Mouse (Mus musculus): ENCODE measurements around the gene Tspyl1. TPM values are rescaled to one million over a fixed set of nuclear protein-coding genes. Genes with fewer than 3 reads are reported as not detected.
A peak's percentile ranks its signal among the peaks of the same experiment; 100 is the strongest.

Gene Tspyl1
- polyA plus RNA-seq, 1 experiment from 2014 or later = 72.9 TPM

DNA sequence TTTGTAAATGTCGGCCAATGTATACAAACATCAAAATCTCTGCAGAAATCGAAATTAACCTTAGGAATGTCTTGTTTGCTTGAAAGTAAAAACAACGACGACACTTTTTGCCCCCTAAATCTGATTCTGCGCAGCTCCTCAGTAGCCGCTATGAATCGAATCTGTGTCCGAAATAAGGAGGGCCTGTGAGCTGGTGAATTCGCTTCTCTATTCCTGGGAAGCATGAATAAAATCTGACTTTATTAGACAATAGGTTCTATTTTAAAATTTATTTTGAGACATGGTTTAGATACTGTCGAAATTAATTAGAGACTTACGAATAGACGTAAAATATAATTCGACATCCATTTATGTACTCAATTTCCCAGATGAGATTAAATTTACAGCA, 14.9 kb downstream of the Tspyl1 start:
- Histone ChIP-seq H3K27me3 (ENCODE audit: control insufficient read depth, insufficient read depth, low read length) (no peaks in the 10 kb centered on the region), H3K9me3 (ENCODE audit: control insufficient read depth, low read length) (no peaks in the 10 kb centered on the region), H3K4me3 (ENCODE audit: low read depth, low read length) (peak overlapping the region; percentile 58), H3K4me1 (ENCODE audit: control insufficient read depth, insufficient read depth, low read length) (peaks cover 16% of the 10 kb centered on the region), H3K27ac (ENCODE audit: low read depth, low read length) (no peak overlapping the region), H3K4me2 (ENCODE audit: low read depth) (peak overlapping the region; percentile 63), H3K36me3 (ENCODE audit: control insufficient read depth, insufficient read depth, low read length) (no peaks in the 10 kb centered on the region), H3K9ac (ENCODE audit: low read length) (0 out of 2 replicates have a peak overlapping the region, but pooled peaks have one; percentile 26)
- ATAC-seq (ENCODE audit: insufficient read depth, low FRiP score, low TSS enrichment) (0 out of 2 replicates have a peak, but pooled peaks have one; percentile 8), DNase-seq (ENCODE audit: low spot score) (no peak)
- 4% methylated on average over 13 of the region's 13 CpGs for WGBS

DNA sequence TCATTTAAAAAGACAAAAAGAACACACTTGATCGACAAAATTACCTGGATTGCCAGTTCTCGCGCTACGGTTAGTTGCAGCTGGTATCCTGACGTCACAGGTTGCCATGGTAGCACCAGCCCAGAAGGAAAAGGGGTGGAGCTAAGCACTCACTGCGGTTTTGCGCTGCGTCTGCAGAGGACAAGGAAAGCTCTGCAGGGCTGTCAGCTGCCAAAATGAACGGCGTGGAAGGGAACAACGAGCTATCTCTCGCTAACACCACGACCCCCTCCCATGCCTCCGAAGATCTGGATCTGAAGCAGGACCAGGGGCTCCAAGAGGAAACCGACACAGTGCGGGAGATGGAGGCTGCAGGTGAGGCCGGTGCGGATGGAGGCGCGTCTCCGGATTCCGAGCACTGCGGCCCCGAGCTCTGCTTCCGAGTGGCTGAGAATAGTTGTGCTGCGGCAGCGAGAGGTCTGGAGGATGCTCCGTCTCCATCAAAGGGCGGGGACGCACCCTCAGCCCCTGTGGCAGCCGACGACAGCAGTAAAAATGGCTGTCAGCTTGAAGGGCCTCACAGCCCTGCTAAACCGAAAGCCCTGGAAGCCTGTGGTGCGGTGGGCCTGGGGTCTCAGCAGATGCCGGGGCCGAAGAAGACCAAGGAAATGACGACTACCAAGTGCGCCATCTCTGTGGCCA, 15.4 kb downstream of the Tspyl1 start, which contains the start of gene Tspyl4:
Tspyl4 (plus strand) TSS at position 144 of the 681 bp plus-strand sequence.
- WGBS = under 1% methylated on average over 38 of the region's 38 CpGs
- no peaks in the 10 kb centered on the region for H3K9me3 ChIP-seq (ENCODE audit: control insufficient read depth, low read length)
- peak within 1 kb of the TSS; percentile 63 for H3K4me2 ChIP-seq (ENCODE audit: low read depth)
- peak within 1 kb of the TSS; percentile 58 for H3K4me3 ChIP-seq (ENCODE audit: low read depth, low read length)
- ATAC-seq (ENCODE audit: insufficient read depth, low FRiP score, low TSS enrichment) (peak; percentile 98), DNase-seq (ENCODE audit: low spot score) (peak; percentile 91)
- H3K27ac ChIP-seq (ENCODE audit: low read depth, low read length) = peak within 1 kb of the TSS; percentile 85
- peak within 1 kb of the TSS; percentile 66 for H3K9ac ChIP-seq (ENCODE audit: low read length)
- no peaks in the 10 kb centered on the region for H3K36me3 ChIP-seq (ENCODE audit: control insufficient read depth, insufficient read depth, low read length)
- no peaks in the 10 kb centered on the region for H3K27me3 ChIP-seq (ENCODE audit: control insufficient read depth, insufficient read depth, low read length)
- peaks cover 16% of the 10 kb centered on the region for H3K4me1 ChIP-seq (ENCODE audit: control insufficient read depth, insufficient read depth, low read length)

DNA sequence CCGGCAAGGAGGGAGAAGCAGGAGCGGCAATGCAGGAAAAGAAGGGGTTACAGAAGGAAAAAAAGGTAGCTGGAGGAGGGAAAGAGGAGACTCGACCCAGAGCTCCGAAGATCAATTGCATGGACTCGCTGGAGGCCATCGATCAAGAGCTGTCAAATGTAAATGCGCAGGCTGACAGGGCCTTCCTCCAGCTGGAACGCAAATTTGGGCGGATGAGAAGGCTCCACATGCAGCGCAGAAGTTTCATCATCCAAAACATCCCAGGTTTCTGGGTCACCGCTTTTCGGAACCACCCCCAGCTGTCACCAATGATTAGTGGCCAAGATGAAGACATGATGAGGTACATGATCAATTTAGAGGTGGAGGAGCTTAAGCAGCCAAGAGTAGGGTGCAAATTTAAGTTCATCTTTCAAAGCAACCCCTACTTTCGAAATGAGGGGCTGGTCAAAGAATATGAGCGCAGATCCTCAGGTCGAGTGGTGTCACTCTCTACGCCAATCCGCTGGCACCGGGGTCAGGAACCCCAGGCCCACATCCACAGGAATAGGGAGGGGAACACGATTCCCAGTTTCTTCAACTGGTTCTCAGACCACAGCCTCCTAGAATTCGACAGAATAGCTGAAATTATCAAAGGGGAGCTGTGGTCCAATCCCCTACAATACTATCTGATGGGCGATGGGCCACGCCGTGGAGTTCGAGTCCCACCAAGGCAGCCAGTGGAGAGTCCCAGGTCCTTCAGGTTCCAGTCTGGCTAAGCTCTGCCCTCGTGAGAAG, 16.2 kb downstream of the Tspyl1 start:
- Histone ChIP-seq H3K9ac (ENCODE audit: low read length) (peak overlapping the region; percentile 66), H3K4me1 (ENCODE audit: control insufficient read depth, insufficient read depth, low read length) (peaks cover 16% of the 10 kb centered on the region), H3K4me2 (ENCODE audit: low read depth) (peak overlapping the region; percentile 63), H3K36me3 (ENCODE audit: control insufficient read depth, insufficient read depth, low read length) (no peaks in the 10 kb centered on the region), H3K27ac (ENCODE audit: low read depth, low read length) (peak overlapping the region; percentile 85), H3K27me3 (ENCODE audit: control insufficient read depth, insufficient read depth, low read length) (no peaks in the 10 kb centered on the region), H3K4me3 (ENCODE audit: low read depth, low read length) (peak overlapping the region; percentile 58), H3K9me3 (ENCODE audit: control insufficient read depth, low read length) (no peaks in the 10 kb centered on the region)
- ATAC-seq (ENCODE audit: insufficient read depth, low FRiP score, low TSS enrichment) (peak; percentile 51), DNase-seq (ENCODE audit: low spot score) (no peak)
- WGBS = 45% methylated on average over 25 of the region's 25 CpGs

DNA sequence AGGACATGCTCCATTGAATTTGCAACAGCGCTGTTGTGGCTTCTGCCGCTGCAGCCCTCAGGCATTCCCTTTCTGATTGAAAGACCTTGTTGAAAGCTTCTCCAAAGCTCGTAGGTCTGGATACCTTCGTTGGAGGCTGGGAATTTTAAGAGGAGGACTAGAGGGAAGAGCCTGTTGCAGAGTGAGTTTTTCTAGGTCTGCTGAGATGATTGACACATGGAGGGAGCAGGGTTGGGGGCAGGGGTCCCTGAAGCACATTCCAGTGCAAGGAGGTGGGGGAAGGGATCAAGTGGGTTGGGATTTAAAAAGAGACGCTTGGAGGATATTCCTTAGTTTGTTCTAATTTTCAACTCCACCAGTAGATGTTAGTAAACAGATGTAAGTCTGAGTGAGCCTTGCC, 18.4 kb downstream of the Tspyl1 start:
- DNase-seq (ENCODE audit: low spot score) (no peak), ATAC-seq (ENCODE audit: insufficient read depth, low FRiP score, low TSS enrichment) (no peak)
- Histone ChIP-seq H3K4me1 (ENCODE audit: control insufficient read depth, insufficient read depth, low read length) (peaks cover 16% of the 10 kb centered on the region), H3K27ac (ENCODE audit: low read depth, low read length) (no peak overlapping the region), H3K9me3 (ENCODE audit: control insufficient read depth, low read length) (no peaks in the 10 kb centered on the region), H3K27me3 (ENCODE audit: control insufficient read depth, insufficient read depth, low read length) (no peaks in the 10 kb centered on the region), H3K4me3 (ENCODE audit: low read depth, low read length) (peak overlapping the region; percentile 58), H3K9ac (ENCODE audit: low read length) (peak overlapping the region; percentile 20; the same call in 1 of the 2 replicates), H3K4me2 (ENCODE audit: low read depth) (peak overlapping the region; percentile 63), H3K36me3 (ENCODE audit: control insufficient read depth, insufficient read depth, low read length) (no peaks in the 10 kb centered on the region)
- 27% methylated on average over 5 of the region's 5 CpGs for WGBS

DNA sequence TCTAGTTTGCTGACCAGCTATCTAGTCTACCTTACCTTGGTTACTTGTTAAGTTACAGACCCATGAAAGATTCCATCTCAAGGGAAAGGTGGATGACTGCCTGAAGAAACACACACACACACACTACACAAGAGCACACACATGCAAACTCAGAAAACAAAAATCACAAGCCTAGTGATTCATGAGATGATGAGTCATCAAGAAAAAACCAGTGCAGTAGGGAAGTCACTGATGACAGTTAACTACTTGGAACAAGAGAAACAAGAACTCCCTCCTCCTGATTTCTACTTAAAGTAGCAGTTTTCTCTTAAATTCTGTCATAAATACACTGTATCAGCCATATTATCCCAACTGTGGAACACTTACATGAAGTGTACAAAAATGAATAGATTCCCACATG, 25.1 kb downstream of the Tspyl1 start:
- DNase-seq (ENCODE audit: low spot score) = no peak
- ATAC-seq (ENCODE audit: insufficient read depth, low FRiP score, low TSS enrichment) = no peak

DNA sequence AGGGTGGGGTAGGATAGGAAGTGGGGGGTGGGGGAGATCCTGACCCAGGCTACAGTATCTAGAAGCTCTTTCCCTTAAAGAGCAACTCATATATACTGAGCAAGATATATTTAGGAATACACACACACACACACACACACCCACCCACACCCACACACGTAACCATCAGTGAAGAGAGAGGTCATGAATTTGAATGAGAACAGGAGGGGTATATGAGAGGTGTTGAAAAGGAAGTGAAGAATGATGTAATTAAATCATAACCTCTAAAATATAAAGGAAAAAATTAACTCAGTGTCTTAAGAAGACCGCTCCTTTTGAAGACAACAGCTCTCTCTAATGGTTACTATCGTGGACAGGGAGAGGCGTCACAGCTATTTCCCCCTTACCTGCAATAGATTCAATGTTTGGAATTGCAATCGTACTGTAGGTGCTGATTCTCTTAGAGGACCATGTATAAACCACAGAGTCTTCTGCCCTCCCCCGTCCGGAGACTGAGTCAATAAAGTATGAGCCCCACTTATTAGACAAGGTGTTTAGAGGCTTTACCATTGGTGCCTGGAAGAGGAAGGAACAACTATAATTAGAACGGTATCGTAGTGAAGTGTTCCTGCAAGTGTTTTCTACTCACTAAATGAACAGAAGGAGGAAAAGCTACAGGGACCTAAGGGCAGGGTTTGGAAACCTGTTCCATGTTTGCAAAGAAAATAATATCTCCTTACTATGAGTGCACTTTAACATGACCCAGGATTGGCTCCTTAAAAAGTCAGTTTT, 28.1 kb downstream of the Tspyl1 start:
- no peaks in the 10 kb centered on the region for H3K36me3 ChIP-seq (ENCODE audit: control insufficient read depth, insufficient read depth, low read length)
- WGBS = 93% methylated on average over 9 of the region's 9 CpGs
- no peaks in the 10 kb centered on the region for H3K9me3 ChIP-seq (ENCODE audit: control insufficient read depth, low read length)

More for the DNA sequence above, 25.1 kb downstream of the Tspyl1 start:
- no peak overlapping the region; the same call in 1 of the 2 replicates for H3K9ac ChIP-seq (ENCODE audit: low read length)
- H3K4me1 ChIP-seq (ENCODE audit: control insufficient read depth, insufficient read depth, low read length) = no peaks in the 10 kb centered on the region
- no peaks in the 10 kb centered on the region for H3K27me3 ChIP-seq (ENCODE audit: control insufficient read depth, insufficient read depth, low read length)
- H3K27ac ChIP-seq (ENCODE audit: low read depth, low read length) = no peak overlapping the region
- H3K9me3 ChIP-seq (ENCODE audit: control insufficient read depth, low read length) = no peaks in the 10 kb centered on the region
- no peak overlapping the region for H3K4me2 ChIP-seq (ENCODE audit: low read depth)
- H3K4me3 ChIP-seq (ENCODE audit: low read depth, low read length) = no peak overlapping the region
- H3K36me3 ChIP-seq (ENCODE audit: control insufficient read depth, insufficient read depth, low read length) = no peaks in the 10 kb centered on the region

DNA sequence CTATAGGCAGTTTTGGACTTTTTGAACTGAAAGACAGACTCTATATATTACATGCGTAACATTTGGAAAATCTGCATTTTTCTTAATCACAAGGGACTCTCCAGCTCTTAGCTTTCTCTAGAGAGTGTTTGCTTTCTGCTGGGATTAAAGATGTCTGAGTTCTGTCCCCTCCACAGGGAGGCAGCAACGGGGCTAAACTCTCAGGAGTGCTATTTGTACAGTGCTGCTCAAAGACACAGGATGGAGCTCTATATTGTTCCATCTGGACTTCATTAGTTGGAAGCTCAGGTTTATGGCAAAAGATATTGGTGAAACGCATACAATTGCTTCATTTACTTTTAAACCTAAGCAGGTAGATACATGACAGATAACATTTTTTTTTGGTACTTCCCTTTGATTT, 30.5 kb downstream of the Tspyl1 start:
- H3K27me3 ChIP-seq (ENCODE audit: control insufficient read depth, insufficient read depth, low read length) = no peaks in the 10 kb centered on the region
- H3K9ac ChIP-seq (ENCODE audit: low read length) = no peak overlapping the region
- no peak overlapping the region for H3K27ac ChIP-seq (ENCODE audit: low read depth, low read length)
- peaks cover 9% of the 10 kb centered on the region; the same call in 1 of the 2 replicates for H3K4me1 ChIP-seq (ENCODE audit: control insufficient read depth, insufficient read depth, low read length)
- no peak for ATAC-seq (ENCODE audit: insufficient read depth, low FRiP score, low TSS enrichment)
- WGBS = 59% methylated on average over 3 of the region's 3 CpGs
- H3K36me3 ChIP-seq (ENCODE audit: control insufficient read depth, insufficient read depth, low read length) = no peaks in the 10 kb centered on the region
- H3K9me3 ChIP-seq (ENCODE audit: control insufficient read depth, low read length) = no peaks in the 10 kb centered on the region
- no peak overlapping the region for H3K4me3 ChIP-seq (ENCODE audit: low read depth, low read length)
- no peak for DNase-seq (ENCODE audit: low spot score)
- H3K4me2 ChIP-seq (ENCODE audit: low read depth) = no peak overlapping the region

More for the DNA sequence above, 28.1 kb downstream of the Tspyl1 start:
- Histone ChIP-seq H3K27ac (ENCODE audit: low read depth, low read length) (no peak overlapping the region), H3K9ac (ENCODE audit: low read length) (no peak overlapping the region), H3K27me3 (ENCODE audit: control insufficient read depth, insufficient read depth, low read length) (no peaks in the 10 kb centered on the region), H3K4me1 (ENCODE audit: control insufficient read depth, insufficient read depth, low read length) (no peaks in the 10 kb centered on the region), H3K4me3 (ENCODE audit: low read depth, low read length) (no peak overlapping the region), H3K4me2 (ENCODE audit: low read depth) (no peak overlapping the region)
- DNase-seq (ENCODE audit: low spot score) (no peak), ATAC-seq (ENCODE audit: insufficient read depth, low FRiP score, low TSS enrichment) (no peak)

DNA sequence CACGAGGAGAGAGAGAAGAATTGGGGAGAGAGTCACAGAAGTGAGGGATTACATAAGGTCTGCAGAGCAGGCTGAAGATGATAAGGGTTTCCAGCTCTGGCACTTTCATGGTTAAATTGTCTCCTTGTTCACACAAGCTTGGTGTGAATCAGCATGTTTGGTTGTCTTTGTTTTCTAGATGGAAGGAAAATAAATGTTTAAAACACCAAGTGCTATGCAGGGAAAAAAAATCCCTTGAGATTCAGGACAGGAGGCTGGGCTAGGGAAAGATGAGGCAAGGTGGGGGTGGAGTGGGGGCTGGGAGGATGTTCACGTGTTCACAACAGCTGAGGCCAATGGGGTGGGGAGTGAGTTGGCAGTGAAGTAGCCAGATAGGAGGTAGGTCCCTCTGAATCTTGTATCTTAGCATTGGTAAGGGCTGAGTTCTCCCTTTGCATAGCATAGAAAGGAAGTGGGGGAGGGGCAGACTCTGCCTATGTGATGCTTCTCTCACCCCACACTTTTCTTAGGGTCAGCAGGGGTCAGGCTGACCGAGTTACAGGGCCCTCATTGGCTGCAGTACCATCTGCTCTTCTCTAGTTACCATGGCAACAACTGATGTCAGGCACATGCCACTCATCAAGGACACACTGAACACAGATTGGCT, 34.7 kb downstream of the Tspyl1 start:
- DNase-seq (ENCODE audit: low spot score) (peak; percentile 76), ATAC-seq (ENCODE audit: insufficient read depth, low FRiP score, low TSS enrichment) (peak; percentile 94)
- Histone ChIP-seq H3K4me2 (ENCODE audit: low read depth) (peak overlapping the region; percentile 22), H3K9me3 (ENCODE audit: control insufficient read depth, low read length) (no peaks in the 10 kb centered on the region), H3K9ac (ENCODE audit: low read length) (no peak overlapping the region), H3K4me1 (ENCODE audit: control insufficient read depth, insufficient read depth, low read length) (peaks cover 9% of the 10 kb centered on the region; the same call in 1 of the 2 replicates), H3K27me3 (ENCODE audit: control insufficient read depth, insufficient read depth, low read length) (no peaks in the 10 kb centered on the region), H3K4me3 (ENCODE audit: low read depth, low read length) (0 out of 2 replicates have a peak overlapping the region, but pooled peaks have one; percentile 8), H3K36me3 (ENCODE audit: control insufficient read depth, insufficient read depth, low read length) (no peaks in the 10 kb centered on the region), H3K27ac (ENCODE audit: low read depth, low read length) (peak overlapping the region; percentile 84)
- 3% methylated on average over 3 of the region's 3 CpGs for WGBS
